Mouse (Mus musculus) lung, postnatal 4 days (tissue): ENCODE measurements around the gene Abcb1b.
A peak's percentile ranks its signal among the peaks of the same experiment; 100 is the strongest.
"Not testable (repeated sequence)": the region's sequence is repeated elsewhere in the genome, so short reads cannot be mapped to it uniquely, and the experiment has no call there.

Experiments used
- DNase-seq, 2 experiments: peaks; one replicate each; pipeline ENCODE4 v3.0.0; 2021

The Abcb1b gene

DNA sequence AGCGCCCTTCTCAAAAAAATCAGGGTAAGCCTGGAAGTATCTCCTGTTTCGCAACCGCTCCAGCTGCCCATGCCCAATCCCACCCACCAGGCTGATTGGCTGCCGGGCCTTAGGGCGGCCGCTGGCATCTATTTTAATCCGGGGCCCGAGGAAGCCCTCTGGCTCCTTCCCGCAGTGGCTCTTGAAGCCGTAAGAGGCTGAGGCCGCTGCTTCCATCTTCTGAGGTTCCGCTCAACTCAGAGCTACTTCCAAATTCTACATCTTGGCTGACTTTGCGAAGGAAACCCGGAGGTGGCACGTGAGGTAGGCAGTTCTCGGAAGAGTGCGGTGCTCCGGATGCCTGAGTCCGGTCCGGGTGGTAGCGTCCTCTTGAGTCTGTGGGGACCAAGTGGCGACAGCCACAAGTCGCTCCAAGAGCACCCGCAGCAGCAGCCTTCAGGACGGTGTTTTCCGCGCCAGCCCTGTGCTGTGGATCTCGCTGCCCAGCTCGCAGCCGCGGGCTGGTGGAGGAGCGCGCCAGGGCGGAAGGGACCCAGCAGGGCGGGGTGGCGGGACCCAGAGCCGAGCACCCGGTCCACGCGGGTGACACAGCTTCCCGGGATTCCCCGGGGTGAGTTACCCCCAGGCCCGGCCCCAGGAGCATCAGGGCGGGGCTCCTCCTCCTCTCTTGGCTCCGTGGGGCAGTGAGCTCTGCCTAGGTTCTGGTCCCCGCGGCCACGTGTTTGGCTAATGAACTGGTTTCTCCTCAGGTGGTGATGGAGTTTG lies at the start of gene Abcb1b:
TSS of gene Abcb1b (plus strand) at position 161 of the 765 bp plus-strand sequence.
- peak; percentile 43 to 59 for DNase-seq

- no peak for DNase-seq
Observed at GRCm38 (mm10) chr5:8772866-8773265, 25.1 kb upstream of the Abcb1b start.

- DNase-seq: no peak
Observed at GRCm38 (mm10) chr5:8778311-8778710, 19.6 kb upstream of the Abcb1b start.

- no peak for DNase-seq
Observed at GRCm38 (mm10) chr5:8778751-8779150, 19.2 kb upstream of the Abcb1b start.

DNA sequence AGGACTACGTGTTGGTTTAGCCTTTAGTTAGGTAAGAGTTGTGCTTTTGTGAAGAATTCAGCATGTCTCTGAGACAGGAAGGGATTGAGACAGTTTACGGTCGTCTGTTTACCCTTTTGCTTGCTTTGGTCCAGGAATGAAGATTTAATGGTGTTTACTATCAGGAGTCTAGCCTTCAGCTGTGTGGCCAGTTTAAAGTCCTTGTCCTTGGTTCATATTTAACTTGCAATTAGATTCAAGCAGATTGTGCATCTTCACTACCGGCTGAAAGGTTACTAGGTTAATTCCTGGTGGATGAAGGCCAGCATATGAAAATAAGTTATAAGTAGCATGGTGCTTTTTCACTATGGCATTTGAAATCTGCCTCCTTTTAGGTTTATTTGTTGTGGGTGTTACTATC lies 5.7 kb upstream of the Abcb1b start:
- DNase-seq: no peak

GRCm38 (mm10) chr5:8798752-8799115 lies 787 bp downstream of the Abcb1b start:
- DNase-seq: no peak

- DNase-seq: no peak
Observed at GRCm38 (mm10) chr5:8805742-8806141, 7.8 kb downstream of the Abcb1b start.

DNA sequence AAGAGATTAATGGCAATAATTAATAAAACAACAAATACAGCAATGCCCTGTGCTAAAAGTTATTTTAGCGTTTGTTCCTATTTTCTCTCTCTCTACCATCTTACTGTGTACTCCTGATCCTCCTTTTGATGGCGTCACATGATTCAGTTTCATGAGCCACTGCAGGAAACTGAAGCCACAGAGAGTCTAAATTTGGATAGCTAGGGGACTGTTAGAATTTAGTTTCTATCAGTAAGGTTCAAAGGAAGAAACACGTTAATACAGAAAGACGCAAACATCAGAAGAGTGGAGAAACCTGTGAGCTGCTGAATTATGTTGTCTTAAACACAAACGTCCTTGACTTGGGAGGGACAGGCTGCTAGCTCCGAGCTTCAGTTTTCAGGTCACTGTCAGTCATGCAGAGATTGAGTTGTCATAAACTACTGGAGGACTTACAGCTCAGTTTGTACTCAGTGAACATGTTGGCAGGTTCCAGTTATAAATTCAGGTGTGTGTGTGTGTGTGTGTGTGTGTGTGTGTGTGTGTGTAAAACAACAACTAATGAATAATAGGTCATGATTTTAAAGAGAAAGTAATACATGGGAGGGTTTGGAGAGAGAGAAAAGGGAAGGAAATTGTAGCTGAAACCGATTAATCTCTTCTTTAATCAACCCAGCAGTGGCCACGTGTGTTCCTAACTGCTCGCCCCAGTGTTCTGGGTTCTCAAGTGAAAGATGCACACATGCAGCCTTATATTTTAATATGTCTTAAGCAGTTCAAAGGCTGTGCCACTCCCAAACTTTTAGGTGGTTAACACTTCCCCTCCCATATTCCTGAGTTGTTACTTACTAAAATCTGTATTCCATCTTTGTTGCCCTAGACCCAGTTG lies 9.4 kb downstream of the Abcb1b start:
- no peak for DNase-seq

- no peak for DNase-seq
Observed at GRCm38 (mm10) chr5:8813872-8814271, 15.9 kb downstream of the Abcb1b start.

GRCm38 (mm10) chr5:8819635-8820591 lies 22.0 kb downstream of the Abcb1b start:
- DNase-seq: no peak

GRCm38 (mm10) chr5:8820592-8821104 lies 22.7 kb downstream of the Abcb1b start:
- DNase-seq: not testable (repeated sequence)

- no peak for DNase-seq
Observed at GRCm38 (mm10) chr5:8838661-8839438, 40.9 kb downstream of the Abcb1b start.

- DNase-seq: no peak
Observed at GRCm38 (mm10) chr5:8839651-8840050, 41.7 kb downstream of the Abcb1b start.

GRCm38 (mm10) chr5:8840887-8841286 lies 42.9 kb downstream of the Abcb1b start:
- DNase-seq: peak in 1 of 2 experiments; percentile 59

DNA sequence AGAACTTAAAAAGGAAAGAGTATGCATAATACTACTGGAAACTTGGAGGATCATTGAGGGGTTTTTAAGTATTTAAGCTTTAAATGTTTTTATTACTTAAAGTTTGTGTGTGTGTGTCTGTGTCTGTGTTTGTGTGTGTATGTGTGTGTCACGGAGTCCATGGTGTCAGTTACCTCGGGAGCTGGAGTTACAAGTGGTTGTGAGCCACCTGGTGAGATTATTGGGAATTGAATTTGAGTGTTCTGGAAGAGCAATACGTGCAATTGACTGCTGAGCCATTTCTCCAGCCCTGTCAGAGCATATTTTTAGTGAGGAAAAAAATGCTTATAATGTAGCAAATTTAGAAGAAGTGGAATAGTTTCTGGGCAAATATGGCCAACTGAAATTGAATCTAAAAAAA lies 44.9 kb downstream of the Abcb1b start:
- no peak for DNase-seq

- DNase-seq: not testable (repeated sequence)
Observed at GRCm38 (mm10) chr5:8848607-8849575, 50.9 kb downstream of the Abcb1b start.

- no peak for DNase-seq
Observed at GRCm38 (mm10) chr5:8850851-8851250, 52.9 kb downstream of the Abcb1b start.

DNA sequence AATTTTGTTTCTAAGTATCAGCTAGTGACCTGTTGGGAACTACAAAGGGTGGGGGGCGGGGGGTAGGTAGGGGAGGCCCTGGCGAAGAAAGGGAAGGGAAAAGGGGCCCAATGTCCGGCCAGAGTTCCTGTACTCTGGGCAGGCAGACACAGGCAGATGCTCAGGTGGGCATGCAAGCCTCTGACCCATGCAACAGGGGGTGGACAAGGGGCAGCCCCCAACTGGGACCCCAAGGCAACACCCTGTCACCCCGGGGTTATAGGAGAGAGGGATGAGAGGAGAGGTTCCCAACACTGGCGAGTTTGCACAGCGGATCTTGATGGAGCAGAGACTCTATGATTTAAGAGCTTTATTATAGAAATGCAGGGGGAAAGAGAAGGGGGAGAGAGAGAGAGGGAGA lies 59.3 kb downstream of the Abcb1b start:
- DNase-seq: no peak

GRCm38 (mm10) chr5:8861811-8862210 lies 63.9 kb downstream of the Abcb1b start:
- DNase-seq: no peak

DNA sequence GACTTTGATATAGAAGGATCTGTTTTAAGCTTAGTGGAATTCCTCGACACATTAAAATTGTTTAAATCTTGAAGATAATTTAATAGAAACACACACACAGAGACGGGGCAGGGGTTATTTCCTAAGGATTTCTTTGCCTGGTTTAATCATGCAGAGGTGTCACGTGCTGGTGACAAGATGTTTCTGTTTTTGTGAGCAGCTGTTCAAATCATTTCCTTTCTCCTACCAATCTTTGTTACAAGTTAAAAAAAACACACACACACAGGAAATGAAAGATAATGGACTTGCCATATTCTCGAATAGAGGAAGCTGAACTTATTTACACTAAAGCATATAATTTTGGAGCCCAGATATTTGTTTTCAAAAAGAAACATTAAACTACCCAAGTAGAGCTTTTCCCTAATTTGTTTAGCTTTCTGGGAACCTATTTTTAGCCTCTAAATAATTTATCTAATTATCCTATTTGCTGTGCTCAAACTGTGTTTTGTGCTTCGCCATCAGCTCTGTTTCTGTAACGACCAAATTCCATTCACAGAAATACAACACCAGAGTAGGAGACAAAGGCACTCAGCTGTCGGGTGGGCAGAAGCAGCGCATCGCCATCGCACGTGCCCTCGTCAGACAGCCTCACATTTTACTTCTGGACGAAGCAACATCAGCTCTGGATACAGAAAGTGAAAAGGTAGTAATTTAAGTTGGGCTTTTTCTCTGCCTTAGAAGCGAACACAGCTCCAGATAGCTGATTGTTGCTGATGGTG lies 65.8 kb downstream of the Abcb1b start:
- no peak for DNase-seq
